Mouse (Mus musculus) embryo, embryonic 11 days (tissue): ENCODE measurements around the gene Nampt.

Source experiments
- DNase-seq: peaks from one replicate; pipeline ENCODE4 v3.0.0-alpha.2; 2015

Gene Nampt

DNA sequence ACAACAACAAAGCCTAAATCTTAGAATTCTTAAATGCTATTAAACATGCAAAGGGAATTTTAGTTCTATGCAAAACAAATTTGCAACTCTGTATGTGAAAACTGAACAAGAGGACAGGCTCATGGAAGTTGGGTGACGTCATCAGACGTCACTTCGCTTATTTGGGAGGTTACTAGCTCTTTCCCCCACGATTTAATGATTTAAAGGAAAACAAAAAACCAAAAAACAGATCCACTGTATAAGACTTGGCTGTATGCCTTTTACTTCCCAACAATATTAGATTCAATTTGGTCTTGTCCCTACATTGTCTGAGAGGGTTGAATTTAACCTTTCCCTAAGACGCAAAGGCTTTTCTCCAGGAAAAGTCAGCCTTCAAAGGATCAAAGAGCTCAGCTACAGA lies at the start of gene Nampt:
Gene Nampt (plus strand): TSS at position 130 of the 400 bp plus-strand sequence.
- peak; percentile 76 for DNase-seq

DNA sequence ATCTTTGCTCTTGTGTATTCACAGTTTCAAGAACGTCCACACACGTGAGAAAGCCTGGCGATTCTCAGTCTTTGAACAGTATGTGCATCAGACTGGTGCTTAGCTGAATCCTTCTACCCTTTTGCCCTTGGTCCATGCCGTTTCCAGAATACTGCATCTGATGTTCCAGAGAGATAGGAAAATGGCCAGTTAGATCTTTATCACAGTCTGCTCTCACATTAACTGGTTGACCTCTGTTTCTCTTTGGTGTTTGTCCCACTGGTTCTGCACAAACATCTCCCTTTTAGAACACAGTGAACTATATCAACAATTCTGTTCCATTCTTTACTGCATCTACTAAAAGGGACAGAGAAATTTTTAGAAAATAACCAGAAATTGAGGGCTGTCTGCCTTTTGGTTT lies 48.6 kb upstream of the Nampt start:
- DNase-seq = no peak

DNA sequence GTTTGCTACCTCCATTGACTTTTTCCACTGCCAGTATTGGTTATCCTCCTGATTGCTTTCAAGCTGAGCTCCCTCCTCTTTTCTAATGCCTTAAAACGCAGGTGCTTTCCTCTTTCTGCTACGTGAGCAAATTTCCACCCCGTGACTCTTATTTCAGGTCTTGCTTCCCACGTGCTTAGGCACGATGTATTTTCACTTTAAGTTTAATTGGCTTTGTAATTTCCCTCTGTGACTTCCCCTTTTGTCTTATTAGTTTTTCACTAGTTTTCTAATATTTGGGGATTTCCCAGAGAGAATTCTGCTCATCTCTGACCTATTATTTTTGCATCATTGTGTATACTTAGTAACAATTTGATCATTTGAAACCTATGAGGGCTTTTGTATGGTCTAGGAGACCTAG lies 44.8 kb upstream of the Nampt start:
- DNase-seq = no peak

DNA sequence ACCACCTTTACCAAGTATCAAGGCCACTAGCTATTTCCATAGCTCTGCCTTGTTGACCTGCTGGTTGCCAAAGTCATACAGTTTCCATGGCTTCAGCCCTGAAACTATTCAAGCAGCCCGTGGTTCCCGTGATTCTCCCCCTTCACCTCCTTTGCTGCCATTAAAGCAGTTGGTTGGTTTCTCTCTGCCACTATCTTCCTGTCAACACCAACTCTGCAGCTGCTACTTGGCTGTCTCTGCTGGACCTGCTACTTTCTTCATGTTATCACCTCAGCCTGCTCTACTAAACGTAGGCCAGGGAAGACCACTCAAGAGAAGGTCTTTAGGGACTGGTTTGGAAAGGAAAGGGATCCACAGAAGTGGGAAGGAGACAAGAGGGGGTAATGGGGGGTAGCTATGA lies 30.3 kb upstream of the Nampt start:
- DNase-seq = no peak

DNA sequence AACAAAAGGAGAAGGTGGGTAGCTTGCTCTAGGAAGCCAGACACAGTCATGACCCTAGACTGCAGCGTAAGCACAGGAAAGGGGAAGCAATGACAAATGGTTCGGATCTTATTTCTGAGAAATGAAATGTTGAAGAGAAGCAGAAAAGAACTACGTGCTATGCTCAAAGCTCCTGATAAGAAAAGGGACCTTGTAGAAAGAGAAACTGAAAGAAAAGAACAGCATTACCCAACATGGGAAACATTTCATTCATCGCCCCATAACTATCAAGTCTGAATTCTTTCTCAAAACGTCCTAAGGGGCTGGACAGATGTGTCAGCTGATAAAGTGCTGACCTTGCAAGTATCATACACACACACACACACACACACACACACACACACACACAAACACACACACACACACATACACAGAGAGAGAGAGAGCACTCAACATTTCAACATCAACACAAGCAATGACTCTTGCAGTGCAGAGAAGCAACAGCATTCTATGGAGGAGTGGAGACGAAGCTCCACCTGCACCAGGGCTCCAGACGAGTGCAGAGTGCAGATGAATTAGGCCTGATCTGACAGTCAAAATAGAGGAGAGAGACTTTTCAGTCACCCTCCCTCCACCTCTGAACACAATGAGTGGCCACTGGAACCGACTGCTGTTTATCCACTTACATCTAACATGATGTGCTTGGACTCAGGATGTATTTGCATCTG lies 23.4 kb upstream of the Nampt start:
- DNase-seq = no peak

DNA sequence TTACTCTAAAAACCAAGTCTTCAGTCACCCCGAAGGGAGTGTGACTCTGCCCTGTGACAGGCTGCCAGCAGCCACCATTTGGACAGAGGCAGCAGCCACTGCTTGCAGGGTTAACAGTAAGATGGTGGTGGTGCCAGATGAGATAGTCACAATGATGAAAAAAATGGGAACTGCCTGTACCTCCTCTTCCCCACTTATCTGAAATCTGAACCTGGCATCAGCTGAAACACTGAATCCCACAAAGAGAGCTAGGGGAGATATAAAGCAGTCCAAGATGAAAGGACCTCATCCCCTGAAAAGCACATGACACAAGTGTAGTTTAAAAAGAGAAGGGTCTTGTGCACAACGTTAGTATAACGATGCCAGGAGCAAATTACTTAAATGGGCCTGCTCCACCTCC lies 21.9 kb upstream of the Nampt start:
- no peak for DNase-seq

DNA sequence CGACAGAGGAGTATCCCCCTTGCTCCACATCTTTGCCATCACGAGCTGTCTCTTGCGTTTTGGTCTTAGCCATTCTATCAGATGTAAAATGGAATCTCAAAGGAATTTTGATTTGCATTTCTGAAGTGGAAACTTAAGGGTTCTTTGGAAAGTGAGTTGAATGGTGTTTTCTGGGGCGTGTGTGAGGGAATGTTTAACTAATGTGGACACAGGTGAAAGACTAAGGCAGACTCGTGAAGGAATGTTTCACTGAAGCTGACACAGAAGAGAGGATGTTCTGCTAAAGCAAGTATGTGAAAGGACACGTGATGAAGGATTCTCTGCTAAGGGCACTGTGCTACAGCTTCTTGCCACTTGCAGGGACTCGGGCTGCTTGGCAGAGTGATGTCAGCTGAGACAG lies 18.3 kb upstream of the Nampt start:
- no peak for DNase-seq

DNA sequence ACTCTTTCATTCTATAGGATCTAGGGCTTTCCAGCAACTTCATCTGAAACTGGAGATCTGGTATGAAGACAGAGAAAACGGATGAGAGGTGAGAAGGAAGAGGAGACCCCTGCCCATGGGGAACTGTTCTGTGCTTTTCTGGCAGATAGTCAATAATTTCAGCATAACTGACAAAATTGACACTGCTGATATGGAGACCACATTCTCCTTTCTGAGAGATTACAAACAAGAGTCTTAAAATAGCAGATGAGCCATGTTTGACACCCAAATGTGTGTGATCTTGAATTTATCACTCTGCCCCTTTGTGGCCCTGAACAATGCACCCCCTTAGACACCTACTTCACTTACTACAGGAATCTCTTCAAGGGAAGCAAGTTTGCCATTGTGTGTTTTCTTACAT lies 13.8 kb upstream of the Nampt start:
- no peak for DNase-seq

DNA sequence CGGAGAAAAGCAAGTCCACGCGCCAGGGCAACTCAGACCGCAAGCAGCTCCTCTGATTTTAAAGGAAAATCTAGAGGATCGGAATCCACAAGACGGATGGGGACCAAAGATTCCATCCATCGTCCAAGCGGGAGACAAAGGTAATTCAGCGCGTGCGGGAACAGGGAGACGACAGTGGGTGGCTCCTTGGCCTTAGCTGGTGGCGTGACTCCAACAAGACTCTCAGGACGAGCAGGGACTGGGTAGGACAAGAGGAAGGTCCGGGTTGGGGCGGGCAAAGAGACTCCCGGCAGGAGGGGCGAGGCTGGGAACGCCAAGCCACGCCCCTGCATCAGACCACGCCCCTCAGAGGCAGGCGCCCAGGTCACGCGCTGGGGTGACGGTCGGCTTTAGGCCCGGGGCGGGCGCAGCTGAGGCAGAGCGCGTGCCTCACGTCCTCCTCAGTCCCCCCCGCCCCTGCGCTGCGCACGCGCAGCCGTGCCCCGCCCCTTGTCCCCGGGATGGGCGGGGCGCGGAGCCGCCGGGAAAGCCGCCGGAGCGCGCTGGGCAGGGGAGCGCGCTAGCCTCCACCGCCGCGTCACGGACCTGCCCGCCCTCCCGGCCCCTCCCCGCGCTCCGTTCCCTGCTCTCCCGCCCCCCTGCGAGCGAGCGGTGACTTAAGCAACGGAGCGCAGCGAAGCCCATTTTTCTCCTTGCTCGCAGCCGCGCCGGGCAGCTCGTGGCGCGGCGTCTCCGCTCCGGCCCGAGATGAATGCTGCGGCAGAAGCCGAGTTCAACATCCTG lies 669 bp downstream of the Nampt start:
- peak; percentile 98 for DNase-seq

DNA sequence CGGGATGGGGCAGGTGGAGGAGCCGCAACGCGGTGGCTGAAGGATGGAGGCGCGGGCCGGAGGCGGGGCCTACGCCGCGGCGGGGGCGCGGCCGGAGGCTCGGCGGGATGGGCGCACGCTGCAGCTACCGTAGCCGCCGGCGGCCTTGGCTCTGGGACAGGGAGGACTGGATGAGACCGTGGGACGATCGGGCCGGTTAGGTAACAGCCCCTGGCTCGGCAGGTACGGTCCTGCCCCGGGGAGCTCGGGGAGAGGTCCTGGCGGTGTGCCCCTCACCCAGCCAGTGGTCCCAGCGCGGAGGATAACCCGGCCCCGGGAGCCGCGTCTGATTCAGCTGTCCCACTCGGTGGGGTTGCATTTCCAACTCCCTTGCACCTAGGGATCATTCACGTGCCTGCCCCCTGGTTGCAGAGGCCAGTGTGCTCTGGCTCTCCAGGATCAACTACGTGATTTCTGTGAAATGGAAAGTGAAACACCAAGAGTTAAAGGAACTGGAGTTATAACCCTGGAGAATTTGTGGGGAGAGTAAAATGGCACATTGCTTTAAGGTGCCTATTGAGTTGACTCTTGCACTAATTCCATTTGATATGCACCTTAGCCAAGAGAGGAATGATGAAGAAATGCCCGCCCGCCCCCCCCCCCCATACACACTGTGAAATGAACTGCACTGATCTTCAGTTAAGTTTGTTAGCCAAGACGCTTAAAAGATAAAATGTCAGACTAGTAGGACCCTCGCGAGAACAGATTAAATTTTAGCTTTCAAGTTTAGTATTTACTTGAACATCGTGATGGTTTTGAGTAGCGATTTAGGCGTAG lies 1.6 kb downstream of the Nampt start:
- peak; percentile 81 for DNase-seq

DNA sequence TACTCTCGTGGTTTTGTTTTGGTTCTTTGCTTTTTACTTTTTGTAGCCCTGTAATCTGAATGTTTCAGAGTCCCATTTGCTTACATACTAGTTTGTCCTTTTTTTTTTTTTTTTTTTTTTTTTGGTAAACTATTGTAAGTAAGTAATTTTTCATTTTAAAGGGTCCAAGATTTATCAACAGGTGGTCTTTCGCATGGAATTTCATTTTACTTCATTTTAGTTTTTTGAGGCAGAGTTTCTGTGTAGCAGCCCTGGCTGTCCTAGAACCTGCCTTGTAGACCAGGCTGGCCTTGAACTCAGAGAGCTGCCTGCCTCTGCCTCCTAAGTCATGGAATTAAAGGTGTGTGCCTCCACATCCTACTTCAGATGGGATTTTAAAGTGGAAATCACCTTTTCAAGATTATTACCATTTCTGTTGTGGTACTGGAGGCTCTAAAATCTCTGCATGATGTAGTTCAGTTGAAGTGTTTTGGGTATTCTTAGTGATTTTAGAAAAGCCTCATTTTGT lies 2.2 kb downstream of the Nampt start:
- DNase-seq = no peak

DNA sequence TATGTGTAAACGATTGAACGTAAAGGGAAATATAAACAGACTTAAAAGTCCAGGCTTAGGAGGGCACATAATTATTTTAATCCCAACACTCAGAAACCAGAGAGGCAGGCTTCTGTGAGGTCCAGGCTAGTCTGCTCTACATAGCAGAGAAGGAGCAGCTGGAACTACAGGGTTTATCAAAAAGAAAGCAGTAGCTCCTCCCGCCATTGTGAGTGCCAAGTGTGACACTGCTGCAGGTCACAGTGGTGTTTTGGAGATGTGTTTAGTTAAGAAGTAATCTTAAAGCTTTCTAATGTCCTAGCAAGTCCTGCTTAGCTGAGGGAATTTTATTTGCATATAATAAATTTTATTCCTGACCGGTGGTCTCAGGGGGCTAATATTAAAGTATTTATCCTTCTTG lies 2.7 kb downstream of the Nampt start:
- peak; percentile 7 for DNase-seq

DNA sequence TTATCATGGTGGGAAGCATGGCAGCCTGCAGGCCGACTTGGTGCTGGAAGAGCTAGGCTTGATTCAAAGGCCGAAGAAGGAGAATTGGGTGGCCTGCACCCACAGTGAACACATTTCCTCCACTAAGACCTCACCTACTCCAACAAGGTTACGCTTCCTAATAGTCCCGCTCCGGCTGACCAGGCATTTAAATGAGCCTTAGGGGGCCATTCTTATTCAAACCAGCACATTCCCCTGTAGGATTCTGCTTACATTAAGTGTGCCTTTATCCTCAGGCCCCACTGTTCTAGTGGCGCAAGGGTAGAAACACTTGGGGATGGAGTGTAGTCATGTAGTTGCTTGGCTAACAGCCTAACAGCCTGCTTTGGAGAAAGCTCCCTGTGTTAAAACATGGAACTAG lies 5.2 kb downstream of the Nampt start:
- DNase-seq = no peak

DNA sequence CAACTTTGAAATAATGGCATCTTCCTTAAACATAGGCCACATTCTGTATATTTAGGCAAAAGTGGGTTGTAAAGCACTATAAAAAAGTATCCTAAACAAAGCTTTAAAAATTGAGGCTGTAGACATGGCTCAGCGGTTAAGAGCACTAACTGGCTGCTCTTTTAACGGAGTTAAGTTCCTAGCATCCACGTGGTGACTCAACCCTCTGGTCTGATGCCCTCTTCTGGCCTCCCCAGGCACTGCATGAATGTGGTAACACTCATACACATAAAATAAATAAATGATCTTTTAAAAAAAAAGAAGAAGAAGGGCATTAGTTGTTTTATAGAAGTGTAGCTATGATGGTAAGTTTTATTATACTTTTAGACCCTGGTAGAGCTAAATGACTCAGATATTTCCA lies 7.6 kb downstream of the Nampt start:
- peak; percentile 52 for DNase-seq

DNA sequence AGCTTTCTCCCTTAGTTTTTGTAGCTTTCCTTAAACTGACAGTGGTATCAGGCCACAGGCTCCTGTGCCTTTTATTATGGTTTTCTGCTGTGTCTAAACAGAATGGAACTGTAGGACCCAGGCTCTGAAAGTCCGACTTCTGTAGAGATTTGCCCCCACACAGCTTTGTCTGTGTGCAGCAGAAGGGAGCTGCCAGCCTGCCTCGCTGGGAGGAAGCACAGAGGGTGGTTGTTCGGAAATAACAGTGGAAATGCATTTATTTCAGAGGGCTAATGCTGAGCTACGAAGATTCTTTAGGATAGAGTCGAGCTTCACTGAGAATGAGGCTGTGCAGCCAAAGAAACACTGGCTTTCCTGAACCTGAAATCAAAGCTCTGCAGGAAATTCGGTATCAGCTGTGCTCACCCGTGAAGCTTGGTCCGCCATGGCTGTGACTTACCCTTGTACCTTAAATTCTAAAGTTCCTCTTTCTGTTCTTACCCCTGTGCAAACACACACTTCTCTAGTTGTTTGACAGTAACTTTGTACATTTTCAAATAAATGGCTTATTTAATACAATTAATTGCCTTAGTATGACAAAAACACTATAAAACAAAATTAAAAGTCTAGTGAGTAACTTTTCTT lies 8.9 kb downstream of the Nampt start:
- DNase-seq = no peak

DNA sequence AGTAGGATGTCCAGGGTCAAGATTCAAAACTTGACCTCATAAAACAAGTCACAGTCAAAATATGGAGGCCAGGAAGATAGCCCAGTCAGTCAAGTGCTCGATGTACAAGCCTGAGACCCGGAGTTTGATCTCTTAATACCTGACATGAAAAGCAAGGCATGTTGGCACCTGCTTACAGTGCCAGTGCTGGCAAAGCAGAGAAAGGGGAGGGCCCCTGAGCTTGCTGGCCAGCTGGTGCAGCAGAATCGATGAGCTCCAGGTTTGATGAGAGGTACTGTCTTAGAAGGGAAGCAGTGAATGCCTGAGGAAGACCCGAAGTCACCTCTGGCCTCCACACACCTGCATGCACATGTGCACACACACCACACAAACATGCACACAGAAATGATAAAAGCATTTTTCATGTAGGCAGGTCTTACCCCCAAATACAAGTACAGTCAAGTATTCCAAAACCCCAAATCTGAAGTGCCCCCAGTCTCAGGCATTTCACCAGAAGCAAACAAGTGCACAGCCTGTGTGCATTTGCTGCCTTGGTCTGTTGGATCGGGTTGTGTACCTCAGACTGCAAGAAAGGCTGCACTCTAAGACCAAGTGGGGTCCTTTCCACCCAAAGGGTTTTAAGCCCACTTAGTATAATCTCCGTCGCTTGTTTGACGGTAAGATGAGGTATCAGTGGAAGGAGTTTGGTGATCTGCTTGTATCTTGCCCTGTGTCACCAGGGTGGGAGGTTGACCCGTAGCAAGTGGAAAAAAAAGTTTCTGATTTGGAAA lies 10.2 kb downstream of the Nampt start:
- DNase-seq = no peak

DNA sequence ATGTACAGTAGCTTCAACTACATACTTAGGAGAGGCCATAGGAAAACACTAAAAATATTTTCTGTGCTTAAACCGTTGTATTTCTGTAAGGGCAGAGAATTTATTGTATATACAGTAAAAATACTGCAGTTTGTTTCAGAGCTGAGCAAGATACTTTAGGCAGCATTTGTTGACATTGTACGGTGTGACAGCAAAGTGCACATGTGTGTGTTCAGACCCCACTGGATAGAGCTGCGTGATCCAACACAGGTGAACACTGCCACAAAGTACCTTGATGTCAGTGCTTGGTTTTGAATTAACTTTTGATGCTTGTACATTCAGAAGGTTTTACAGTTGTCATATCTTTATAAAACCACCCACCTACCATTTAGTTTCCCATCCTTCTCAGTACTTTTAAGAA lies 12.7 kb downstream of the Nampt start:
- no peak for DNase-seq

DNA sequence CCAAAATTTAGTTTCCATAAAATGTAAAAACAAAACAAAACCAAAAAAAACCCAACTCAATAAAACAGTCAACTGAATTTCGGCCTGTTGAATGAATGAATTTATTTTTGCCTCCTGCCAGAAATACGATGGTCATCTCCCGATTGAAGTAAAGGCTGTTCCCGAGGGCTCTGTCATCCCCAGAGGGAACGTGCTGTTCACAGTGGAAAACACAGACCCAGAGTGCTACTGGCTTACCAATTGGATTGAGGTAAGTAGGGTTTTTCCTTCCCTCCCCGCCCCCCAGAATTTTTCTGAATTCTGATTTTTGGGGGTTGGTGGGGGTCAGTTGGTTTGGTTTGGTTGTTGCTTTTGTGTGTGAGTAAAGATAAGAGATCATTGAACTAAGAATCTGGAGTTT lies 15.4 kb downstream of the Nampt start:
- DNase-seq = no peak

DNA sequence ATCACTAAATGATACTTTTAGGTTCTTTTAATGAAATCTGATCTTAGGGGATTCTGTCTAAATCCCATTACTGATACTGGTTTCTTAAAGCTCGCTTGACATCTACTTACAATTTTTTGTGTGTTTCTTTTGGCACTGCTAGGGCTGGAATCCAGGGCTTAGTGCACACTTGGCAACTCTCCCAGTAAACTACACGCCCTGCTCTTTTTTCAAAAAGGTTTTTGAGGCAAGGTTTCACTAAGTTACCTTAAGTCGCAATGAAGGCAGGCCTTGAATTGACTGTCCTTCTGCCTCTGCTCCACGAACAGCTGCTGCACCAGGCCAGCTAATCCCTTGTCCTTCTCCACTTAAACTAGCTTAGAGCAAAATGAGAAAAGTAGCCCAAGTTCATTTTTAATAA lies 15.9 kb downstream of the Nampt start:
- no peak for DNase-seq

DNA sequence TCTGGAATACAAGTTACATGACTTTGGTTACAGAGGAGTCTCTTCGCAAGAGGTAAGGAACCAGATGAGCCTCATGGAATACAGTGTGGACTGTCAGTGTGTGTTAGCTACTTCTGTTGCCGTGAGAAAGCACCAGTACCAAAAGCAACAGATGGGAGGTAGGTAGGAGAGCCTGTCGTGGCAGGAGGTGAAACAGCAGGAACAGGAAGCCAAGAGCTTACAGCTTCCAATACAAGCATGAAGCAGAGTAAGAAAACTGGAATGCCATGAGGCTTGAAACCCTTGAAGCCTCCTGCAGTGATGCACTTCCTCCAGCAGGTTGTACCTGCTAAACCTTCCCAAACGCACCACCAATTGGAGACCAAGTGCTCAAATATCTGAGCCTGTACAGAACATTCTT lies 19.1 kb downstream of the Nampt start:
- DNase-seq = no peak

DNA sequence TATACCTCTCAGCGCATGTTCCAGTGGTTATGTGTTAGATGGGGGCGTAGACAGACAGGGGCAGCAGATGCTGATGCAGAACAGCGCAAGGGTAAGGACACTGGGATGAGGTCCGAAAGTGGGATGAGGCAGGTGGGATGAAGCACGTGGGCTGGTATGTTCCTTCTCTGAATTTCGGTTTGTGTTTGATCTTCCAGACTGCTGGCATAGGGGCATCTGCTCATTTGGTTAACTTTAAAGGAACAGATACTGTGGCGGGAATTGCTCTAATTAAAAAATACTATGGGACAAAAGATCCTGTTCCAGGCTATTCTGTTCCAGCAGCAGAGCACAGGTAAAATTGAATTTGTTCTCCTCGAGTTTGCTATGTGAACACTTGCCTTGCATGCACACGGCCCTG lies 19.6 kb downstream of the Nampt start:
- no peak for DNase-seq

DNA sequence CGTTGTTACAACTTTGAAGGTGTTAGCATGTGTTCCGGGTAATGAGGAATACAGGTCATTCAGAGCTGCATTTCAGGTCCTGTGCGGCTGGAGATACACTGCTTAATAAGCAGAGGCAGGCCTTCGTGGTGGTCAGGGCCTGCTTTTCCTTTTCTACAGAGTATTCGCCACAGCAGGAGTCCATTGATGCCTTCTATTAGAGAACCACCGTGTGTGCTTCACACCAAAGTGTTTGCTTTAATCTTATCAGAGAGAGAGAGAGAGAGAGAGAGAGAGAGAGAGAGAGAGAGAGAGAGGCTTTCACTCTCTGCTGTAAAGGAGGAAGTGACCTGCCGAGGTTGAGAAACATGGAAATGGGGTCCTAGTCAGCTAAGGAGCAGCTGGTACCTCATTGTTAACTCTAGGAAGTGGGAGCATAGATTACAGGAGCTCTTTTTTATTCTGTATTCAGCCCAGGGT lies 22.1 kb downstream of the Nampt start:
- no peak for DNase-seq
